Comparison of ENCODE assay signal across 27 mouse cellular contexts in genomic region chr5:99607602-99608001, GRCm38 (mm10).
DNase-seq lines count a peak whose midpoint lies in the region; ATAC-seq and TF ChIP-seq lines count a peak whose summit lies in the region.
"Had no signal": no experiment of that assay in that cellular context is flagged by ENCODE, and none has a peak within 500 bp of the region (broad histone marks: within the 10 kb centered on the region; RNA-seq: fewer than 3 reads in every experiment).

No protein-coding gene starts in this region.

- intact Hi-C loops in heart, postnatal 25 days (cut with DNase I): no loop called here

- no peak for TF ChIP-seq POLR2A in testis, adult 2 months (IDR thresholded peaks at IDR 0.05; ENCODE audit: control insufficient read depth, low read depth, low read length)

- H3K27me3 ChIP-seq in forebrain, embryonic 15.5 days: no peaks in the 10 kb centered on the region; the same call in none of the 2 replicates
- peaks cover 4% of the 10 kb centered on the region for H3K27me3 ChIP-seq in forebrain, embryonic 11.5 days (ENCODE audit: control insufficient read depth, insufficient read depth, low read length)
- H3K27me3 ChIP-seq in heart, embryonic 12.5 days (replicated peaks): 0 out of 2 replicates have a peak, but pooled peaks cover 4% of the 10 kb centered on the region
- no peaks in the 10 kb centered on the region for H3K27me3 ChIP-seq in intestine, embryonic 15.5 days (replicated peaks)
- H3K27me3 ChIP-seq in intestine, postnatal 0 days (replicated peaks; ENCODE audit: control insufficient read depth, insufficient read depth, low read length): no peaks in the 10 kb centered on the region
- H3K27me3 ChIP-seq in testis, adult 2 months (ENCODE audit: control insufficient read depth, insufficient read depth, low read length): no peaks in the 10 kb centered on the region
- H3K27me3 ChIP-seq: CH12.LX; hindbrain, embryonic 15.5 days; Patski had no signal

- no peaks in the 10 kb centered on the region for H3K9me3 ChIP-seq in forebrain, embryonic 15.5 days
- no peaks in the 10 kb centered on the region for H3K9me3 ChIP-seq in forebrain, embryonic 11.5 days (ENCODE audit: control insufficient read depth, low read length)
- H3K9me3 ChIP-seq in heart, embryonic 12.5 days (replicated peaks): no peaks in the 10 kb centered on the region; the same call in 1 of the 2 replicates
- no peaks in the 10 kb centered on the region for H3K9me3 ChIP-seq in intestine, embryonic 15.5 days
- H3K9me3 ChIP-seq in intestine, postnatal 0 days (ENCODE audit: control insufficient read depth): no peaks in the 10 kb centered on the region
- H3K9me3 ChIP-seq: forebrain, embryonic 12.5 days; heart, embryonic 13.5 days; hindbrain, embryonic 15.5 days had no signal

- no peak overlapping the region for H3K4me3 ChIP-seq in forebrain, embryonic 15.5 days
- no peak overlapping the region for H3K4me3 ChIP-seq in forebrain, embryonic 11.5 days (ENCODE audit: low read depth, low read length)
- no peak overlapping the region for H3K4me3 ChIP-seq in heart, embryonic 12.5 days
- no peak overlapping the region for H3K4me3 ChIP-seq in intestine, embryonic 15.5 days (replicated peaks)
- H3K4me3 ChIP-seq in intestine, postnatal 0 days (ENCODE audit: low read depth, low read length): no peak overlapping the region
- peak overlapping the region; percentile 29 for H3K4me3 ChIP-seq in testis, adult 2 months (ENCODE audit: control insufficient read depth, low read depth, low read length)
- H3K4me3 ChIP-seq: forebrain, embryonic 12.5 days; gastrocnemius, adult 2 months; heart, adult 2 months; heart, embryonic 13.5 days; hindbrain, embryonic 15.5 days had no signal

- no peak overlapping the region for H3K9ac ChIP-seq in forebrain, embryonic 15.5 days (replicated peaks)
- no peak overlapping the region for H3K9ac ChIP-seq in forebrain, embryonic 11.5 days (ENCODE audit: low read length)
- H3K9ac ChIP-seq in heart, embryonic 12.5 days: no peak overlapping the region
- no peak overlapping the region for H3K9ac ChIP-seq in intestine, embryonic 15.5 days
- H3K9ac ChIP-seq in intestine, postnatal 0 days (ENCODE audit: low read depth, low read length): no peak overlapping the region
- H3K9ac ChIP-seq: forebrain, embryonic 12.5 days; forebrain, postnatal 0 days; heart, embryonic 13.5 days; hindbrain, embryonic 15.5 days had no signal

- DNase-seq in forebrain, embryonic 11.5 days (ENCODE audit: low spot score): no peak
- DNase-seq in heart, postnatal 25 days (ENCODE audit: low spot score): no peak
- DNase-seq in testis, postnatal 14 days (ENCODE audit: low spot score): no peak
- DNase-seq: adrenal gland, postnatal 10 days; adrenal gland, postnatal 36 days; B cell, adult 2 months; cerebellum, adult 18-20 months; cerebellum, adult 9-10 months; cerebellum, postnatal 14 days; forebrain, postnatal 0 days; gastrocnemius, adult 2 months; gastrocnemius, postnatal 14 days; heart, adult 2 months; heart, postnatal 4 days; kidney, adult 2 months had no signal

- H3K27ac ChIP-seq in forebrain, embryonic 15.5 days (replicated peaks): peak overlapping the region; percentile 39; the same call in 1 of the 2 replicates
- H3K27ac ChIP-seq in forebrain, embryonic 11.5 days (ENCODE audit: low read depth, low read length): no peak overlapping the region
- no peak overlapping the region for H3K27ac ChIP-seq in heart, embryonic 12.5 days (ENCODE audit: poor library complexity, severe bottlenecking)
- no peak overlapping the region for H3K27ac ChIP-seq in intestine, embryonic 15.5 days
- H3K27ac ChIP-seq in intestine, postnatal 0 days (ENCODE audit: low read depth, low read length): no peak overlapping the region
- no peak overlapping the region for H3K27ac ChIP-seq in testis, adult 2 months (ENCODE audit: control insufficient read depth, insufficient read depth, low read depth, low read length)
- H3K27ac ChIP-seq: forebrain, embryonic 12.5 days; gastrocnemius, adult 2 months; heart, adult 2 months; heart, embryonic 13.5 days; hindbrain, embryonic 15.5 days had no signal

- WGBS in forebrain, embryonic 15.5 days: 66% methylated on average over 5 of the region's 5 CpGs
- WGBS in forebrain, embryonic 11.5 days: 71% methylated on average over 5 of the region's 5 CpGs
- WGBS in heart, embryonic 12.5 days: 62% methylated on average over 5 of the region's 5 CpGs
- 68% methylated on average over 5 of the region's 5 CpGs for WGBS in intestine, embryonic 15.5 days
- 69% methylated on average over 5 of the region's 5 CpGs for WGBS in intestine, postnatal 0 days

- H3K36me3 ChIP-seq in forebrain, embryonic 15.5 days: no peaks in the 10 kb centered on the region
- no peaks in the 10 kb centered on the region for H3K36me3 ChIP-seq in forebrain, embryonic 11.5 days (ENCODE audit: control insufficient read depth, insufficient read depth, low read length)
- H3K36me3 ChIP-seq in heart, embryonic 12.5 days: no peaks in the 10 kb centered on the region
- H3K36me3 ChIP-seq in intestine, embryonic 15.5 days: no peaks in the 10 kb centered on the region
- H3K36me3 ChIP-seq in intestine, postnatal 0 days (ENCODE audit: control insufficient read depth, insufficient read depth): no peaks in the 10 kb centered on the region
- no peaks in the 10 kb centered on the region for H3K36me3 ChIP-seq in testis, adult 2 months (ENCODE audit: control insufficient read depth, insufficient read depth, low read length)
- H3K36me3 ChIP-seq: forebrain, embryonic 12.5 days; G1E; heart, embryonic 13.5 days; hindbrain, embryonic 15.5 days had no signal

- H3K4me1 ChIP-seq in forebrain, embryonic 15.5 days: peaks cover 3% of the 10 kb centered on the region; the same call in 1 of the 2 replicates
- no peaks in the 10 kb centered on the region for H3K4me1 ChIP-seq in forebrain, embryonic 11.5 days (replicated peaks; ENCODE audit: control insufficient read depth, insufficient read depth, low read length)
- peaks cover 5% of the 10 kb centered on the region; the same call in 1 of the 2 replicates for H3K4me1 ChIP-seq in heart, embryonic 12.5 days (replicated peaks)
- no peaks in the 10 kb centered on the region for H3K4me1 ChIP-seq in intestine, embryonic 15.5 days (replicated peaks)
- H3K4me1 ChIP-seq in intestine, postnatal 0 days (replicated peaks; ENCODE audit: control insufficient read depth, insufficient read depth, low read length): no peaks in the 10 kb centered on the region; the same call in 1 of the 2 replicates
- peaks cover 4% of the 10 kb centered on the region for H3K4me1 ChIP-seq in testis, adult 2 months (ENCODE audit: control insufficient read depth, insufficient read depth, low read length)

- TF ChIP-seq CTCF in intestine, postnatal 0 days (IDR thresholded peaks at IDR 0.05; ENCODE audit: low read depth): no peak
- no peak for TF ChIP-seq CTCF in testis, adult 2 months (IDR thresholded peaks at IDR 0.05; ENCODE audit: control insufficient read depth, insufficient read depth, insufficient replicate concordance, low read depth, low read length)

- H3K4me2 ChIP-seq in forebrain, embryonic 15.5 days (replicated peaks): no peak overlapping the region
- no peak overlapping the region for H3K4me2 ChIP-seq in forebrain, embryonic 11.5 days (ENCODE audit: low read depth, low read length, severe bottlenecking)
- no peak overlapping the region for H3K4me2 ChIP-seq in heart, embryonic 12.5 days
- H3K4me2 ChIP-seq in intestine, embryonic 15.5 days (replicated peaks): no peak overlapping the region
- no peak overlapping the region for H3K4me2 ChIP-seq in intestine, postnatal 0 days (replicated peaks; ENCODE audit: low read depth)
- H3K4me2 ChIP-seq: forebrain, embryonic 12.5 days; heart, embryonic 13.5 days; hindbrain, embryonic 15.5 days had no signal

- no peak for ATAC-seq in forebrain, embryonic 15.5 days (replicated peaks)
- no peak for ATAC-seq in forebrain, embryonic 11.5 days (replicated peaks; ENCODE audit: low FRiP score)
- peak; percentile 57; the same call in 1 of the 2 replicates for ATAC-seq in heart, embryonic 12.5 days (ENCODE audit: insufficient number of reproducible peaks, low FRiP score)
- 0 out of 2 replicates have a peak, but pooled peaks have one; percentile 31 for ATAC-seq in intestine, embryonic 15.5 days
- no peak for ATAC-seq in intestine, postnatal 0 days
- ATAC-seq: forebrain, postnatal 0 days; intestine, embryonic 16.5 days; Patski had no signal

Comparison
In these comparisons a context has a peak if more than half of its experiments do, and no peak if none do; other contexts are left out.
1. ATAC-seq: peak in heart, embryonic 12.5 days (single experiment) and intestine, embryonic 15.5 days (single experiment); none in forebrain, embryonic 15.5 days (single experiment), forebrain, embryonic 11.5 days (single experiment) and intestine, postnatal 0 days (single experiment).